Mouse (Mus musculus): ENCODE results near the gene Rmnd5a.

GRCm38 (mm10) chr6:71352201-71352600 is 88.2 kb downstream of the Rmnd5a start:
- TF ChIP-seq CTCF (IDR thresholded peaks at IDR 0.05; ENCODE audit: insufficient read depth, low read depth, low read length) (no peak), POLR2A (IDR thresholded peaks at IDR 0.05; ENCODE audit: insufficient read depth, low read depth, low read length) (no peak)

Measured in olfactory bulb, adult 2 months (tissue).